Mouse (Mus musculus): ENCODE measurements around the gene Fibcd1. TPM values are rescaled to one million over a fixed set of nuclear protein-coding genes. Genes with fewer than 3 reads are reported as not detected.

Fibcd1 gene
- polyA plus RNA-seq, 1 experiment from 2014 or later, result 5.0 TPM

DNA sequence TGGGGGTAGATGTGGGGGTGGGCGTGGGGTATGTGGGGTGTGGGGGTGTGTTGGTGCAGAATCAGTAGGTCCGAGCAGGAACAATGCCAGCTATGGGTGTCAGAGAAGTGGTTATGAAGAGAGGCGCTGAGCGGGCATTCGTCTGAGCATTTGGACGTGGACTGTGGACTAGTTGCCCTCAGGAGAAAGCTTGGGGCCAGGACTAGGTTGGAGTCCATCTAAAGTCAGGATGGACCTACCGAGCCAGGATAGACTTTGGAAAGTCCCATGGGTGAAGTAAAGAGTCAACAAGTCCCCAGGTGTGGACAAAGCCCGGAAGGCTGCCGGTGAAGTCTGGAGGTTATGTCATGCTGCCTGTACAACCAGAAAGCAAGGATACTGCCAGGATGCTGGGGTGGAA lies 19.1 kb upstream of the Fibcd1 start:
- H3K9ac ChIP-seq, result no peak overlapping the region
- peaks cover 10% of the 10 kb centered on the region for H3K4me1 ChIP-seq (replicated peaks; ENCODE audit: control insufficient read depth, insufficient read depth, low read length)
- H3K27ac ChIP-seq, result no peak overlapping the region
- WGBS, result 92% methylated on average over 9 of the region's 9 CpGs
- ATAC-seq (ENCODE audit: low FRiP score) (no peak), DNase-seq (ENCODE audit: low spot score) (no peak)
- H3K9me3 ChIP-seq (ENCODE audit: control insufficient read depth, low read length), result no peaks in the 10 kb centered on the region
- H3K36me3 ChIP-seq (replicated peaks; ENCODE audit: control insufficient read depth, insufficient read depth), result no peaks in the 10 kb centered on the region
- no peaks in the 10 kb centered on the region for H3K27me3 ChIP-seq (ENCODE audit: control insufficient read depth, insufficient read depth, low read length)
- H3K4me3 ChIP-seq (replicated peaks; ENCODE audit: low read length), result no peak overlapping the region
- H3K4me2 ChIP-seq (replicated peaks), result no peak overlapping the region

DNA sequence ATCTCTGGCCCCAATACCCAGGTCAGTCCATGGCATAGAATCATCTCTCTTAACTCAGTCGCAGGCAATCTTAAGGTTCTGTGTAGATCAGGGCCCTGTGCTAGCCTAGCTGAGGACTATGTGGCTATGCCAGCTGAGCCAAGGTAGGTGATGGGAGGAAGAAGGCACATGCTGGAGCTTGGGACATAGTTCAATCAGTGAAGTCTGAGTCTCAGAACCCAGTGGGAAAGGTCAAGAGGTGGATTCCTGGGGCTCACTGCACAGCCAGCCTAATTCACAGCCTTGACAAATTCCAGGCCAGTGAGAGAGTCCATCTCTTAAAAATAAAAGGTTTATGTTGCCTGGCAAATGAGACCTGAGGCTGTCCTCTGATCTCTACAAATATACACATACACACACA lies 18.0 kb upstream of the Fibcd1 start:
- 92% methylated on average over 1 of the region's 1 CpGs for WGBS
- H3K4me2 ChIP-seq (replicated peaks), result no peak overlapping the region
- H3K27me3 ChIP-seq (ENCODE audit: control insufficient read depth, insufficient read depth, low read length), result no peaks in the 10 kb centered on the region
- peaks cover 21% of the 10 kb centered on the region for H3K4me1 ChIP-seq (replicated peaks; ENCODE audit: control insufficient read depth, insufficient read depth, low read length)
- no peak overlapping the region for H3K9ac ChIP-seq
- H3K4me3 ChIP-seq (replicated peaks; ENCODE audit: low read length), result no peak overlapping the region
- H3K9me3 ChIP-seq (ENCODE audit: control insufficient read depth, low read length), result no peaks in the 10 kb centered on the region
- ATAC-seq (ENCODE audit: low FRiP score), result no peak
- H3K36me3 ChIP-seq (replicated peaks; ENCODE audit: control insufficient read depth, insufficient read depth), result no peaks in the 10 kb centered on the region
- H3K27ac ChIP-seq, result no peak overlapping the region
- DNase-seq (ENCODE audit: low spot score), result no peak

DNA sequence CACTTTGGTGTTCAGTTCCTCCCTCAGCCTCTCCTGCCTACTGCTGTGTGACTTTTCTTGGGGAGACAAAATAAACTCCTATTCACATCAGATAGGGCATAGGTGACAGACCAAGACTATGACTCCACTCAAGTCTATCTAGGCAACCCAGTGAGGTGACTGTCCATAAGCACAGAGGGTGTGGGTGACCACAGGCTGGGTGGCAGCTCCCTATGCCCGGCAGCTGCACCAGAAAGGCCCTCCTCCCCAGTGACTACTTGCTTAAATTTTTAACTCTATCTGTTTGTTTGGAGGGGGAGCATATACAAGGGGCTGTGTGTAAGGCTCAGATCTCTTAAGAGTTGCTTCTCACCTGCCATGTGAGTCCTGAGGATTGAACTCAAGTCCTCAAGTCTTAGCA lies 17.1 kb upstream of the Fibcd1 start:
- peaks cover 27% of the 10 kb centered on the region for H3K4me1 ChIP-seq (replicated peaks; ENCODE audit: control insufficient read depth, insufficient read depth, low read length)
- 77% methylated on average over 1 of the region's 1 CpGs for WGBS
- H3K27me3 ChIP-seq (ENCODE audit: control insufficient read depth, insufficient read depth, low read length), result no peaks in the 10 kb centered on the region; the same call in 1 of the 2 replicates
- H3K9me3 ChIP-seq (ENCODE audit: control insufficient read depth, low read length), result no peaks in the 10 kb centered on the region
- DNase-seq (ENCODE audit: low spot score) (no peak), ATAC-seq (ENCODE audit: low FRiP score) (no peak)
- H3K4me3 ChIP-seq (replicated peaks; ENCODE audit: low read length), result no peak overlapping the region
- H3K4me2 ChIP-seq (replicated peaks), result no peak overlapping the region
- no peak overlapping the region for H3K27ac ChIP-seq
- no peak overlapping the region for H3K9ac ChIP-seq
- H3K36me3 ChIP-seq (replicated peaks; ENCODE audit: control insufficient read depth, insufficient read depth), result no peaks in the 10 kb centered on the region

GRCm38 (mm10) chr2:31858500-31858899 lies 12.7 kb upstream of the Fibcd1 start:
- Histone ChIP-seq H3K9me3 (ENCODE audit: control insufficient read depth, low read length) (no peaks in the 10 kb centered on the region), H3K36me3 (replicated peaks; ENCODE audit: control insufficient read depth, insufficient read depth) (no peaks in the 10 kb centered on the region), H3K4me1 (replicated peaks; ENCODE audit: control insufficient read depth, insufficient read depth, low read length) (peaks cover 25% of the 10 kb centered on the region), H3K27me3 (ENCODE audit: control insufficient read depth, insufficient read depth, low read length) (no peaks in the 10 kb centered on the region; the same call in 1 of the 2 replicates), H3K9ac (no peak overlapping the region), H3K4me2 (replicated peaks) (0 out of 2 replicates have a peak overlapping the region, but pooled peaks have one; percentile 6), H3K4me3 (replicated peaks; ENCODE audit: low read length) (no peak overlapping the region), H3K27ac (no peak overlapping the region)
- 14% methylated on average over 12 of the region's 12 CpGs for WGBS
- 0 out of 2 replicates have a peak, but pooled peaks have one; percentile 32 for ATAC-seq (ENCODE audit: low FRiP score)
- no peak for DNase-seq (ENCODE audit: low spot score)

DNA sequence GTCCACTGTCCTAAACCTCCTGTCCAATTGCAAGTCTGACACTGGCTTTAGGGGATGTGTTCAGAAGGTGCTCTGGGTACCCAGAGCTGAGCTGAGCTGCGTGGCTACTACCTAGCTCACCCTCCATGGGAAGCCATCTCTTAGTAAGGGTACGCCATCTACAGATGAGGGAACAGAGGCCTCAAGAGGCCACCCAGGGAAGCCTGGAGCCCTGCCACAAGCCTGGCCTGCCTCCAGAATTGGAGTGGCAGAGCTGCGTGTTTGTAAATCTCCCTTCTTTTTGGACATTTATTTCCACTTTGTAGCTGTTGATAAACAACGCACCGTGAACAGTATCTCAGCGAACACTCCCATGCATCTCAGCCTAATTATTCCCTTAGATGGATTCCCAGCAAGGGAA lies 11.4 kb upstream of the Fibcd1 start:
- H3K4me2 ChIP-seq (replicated peaks), result no peak overlapping the region
- DNase-seq (ENCODE audit: low spot score), result no peak
- H3K27ac ChIP-seq, result no peak overlapping the region
- 55% methylated on average over 6 of the region's 6 CpGs for WGBS
- H3K9me3 ChIP-seq (ENCODE audit: control insufficient read depth, low read length), result no peaks in the 10 kb centered on the region
- no peak overlapping the region for H3K4me3 ChIP-seq (replicated peaks; ENCODE audit: low read length)
- H3K27me3 ChIP-seq (ENCODE audit: control insufficient read depth, insufficient read depth, low read length), result no peaks in the 10 kb centered on the region; the same call in none of the 2 replicates
- no peak overlapping the region for H3K9ac ChIP-seq
- H3K36me3 ChIP-seq (replicated peaks; ENCODE audit: control insufficient read depth, insufficient read depth), result no peaks in the 10 kb centered on the region
- H3K4me1 ChIP-seq (replicated peaks; ENCODE audit: control insufficient read depth, insufficient read depth, low read length), result peaks cover 25% of the 10 kb centered on the region
- ATAC-seq (ENCODE audit: low FRiP score), result no peak

- WGBS, result 59% methylated on average over 8 of the region's 8 CpGs
- Histone ChIP-seq H3K4me3 (replicated peaks; ENCODE audit: low read length) (no peak overlapping the region), H3K27ac (no peak overlapping the region), H3K4me1 (replicated peaks; ENCODE audit: control insufficient read depth, insufficient read depth, low read length) (peaks cover 25% of the 10 kb centered on the region), H3K4me2 (replicated peaks) (no peak overlapping the region), H3K27me3 (ENCODE audit: control insufficient read depth, insufficient read depth, low read length) (no peaks in the 10 kb centered on the region; the same call in none of the 2 replicates), H3K36me3 (replicated peaks; ENCODE audit: control insufficient read depth, insufficient read depth) (no peaks in the 10 kb centered on the region), H3K9me3 (ENCODE audit: control insufficient read depth, low read length) (no peaks in the 10 kb centered on the region), H3K9ac (no peak overlapping the region)
- no peak for ATAC-seq (ENCODE audit: low FRiP score)
- no peak for DNase-seq (ENCODE audit: low spot score)
Observed at GRCm38 (mm10) chr2:31855991-31856390, 10.2 kb upstream of the Fibcd1 start.

- WGBS, result 30% methylated on average over 12 of the region's 12 CpGs
Observed at GRCm38 (mm10) chr2:31850141-31850540, 4.3 kb upstream of the Fibcd1 start.

DNA sequence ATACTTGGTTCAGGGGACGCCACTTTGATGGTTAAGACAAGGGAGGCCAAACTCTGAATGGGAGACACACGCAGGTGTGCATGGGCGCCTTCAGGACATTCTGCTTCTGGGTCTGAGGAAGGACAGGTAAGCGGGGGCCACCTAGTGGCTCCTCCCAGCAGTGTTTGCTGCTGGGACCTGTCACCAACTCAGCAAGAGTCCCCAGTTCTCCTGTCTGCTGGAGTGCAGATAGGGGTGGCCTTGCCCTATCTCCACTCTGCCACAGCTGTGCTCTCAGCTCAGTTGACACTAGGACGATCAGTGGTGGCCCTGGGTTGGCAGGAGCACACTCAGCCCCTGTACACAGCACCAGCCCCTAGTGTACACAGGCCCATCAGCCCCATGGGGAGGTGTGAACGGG lies 2.1 kb upstream of the Fibcd1 start:
- ATAC-seq (ENCODE audit: low FRiP score), result no peak; the same call in 1 of the 2 replicates
- Histone ChIP-seq H3K4me1 (replicated peaks; ENCODE audit: control insufficient read depth, insufficient read depth, low read length) (peaks cover 10% of the 10 kb centered on the region; the same call in 1 of the 2 replicates), H3K27ac (no peak overlapping the region), H3K27me3 (ENCODE audit: control insufficient read depth, insufficient read depth, low read length) (peaks cover 33% of the 10 kb centered on the region), H3K4me3 (replicated peaks; ENCODE audit: low read length) (no peak overlapping the region), H3K36me3 (replicated peaks; ENCODE audit: control insufficient read depth, insufficient read depth) (no peaks in the 10 kb centered on the region), H3K9me3 (ENCODE audit: control insufficient read depth, low read length) (no peaks in the 10 kb centered on the region), H3K9ac (no peak overlapping the region), H3K4me2 (replicated peaks) (no peak overlapping the region)
- no peak for DNase-seq (ENCODE audit: low spot score)
- WGBS, result 26% methylated on average over 6 of the region's 6 CpGs

More at GRCm38 (mm10) chr2:31850141-31850540, 4.3 kb upstream of the Fibcd1 start:
- Histone ChIP-seq H3K27ac (no peak overlapping the region; the same call in 1 of the 2 replicates), H3K4me3 (replicated peaks; ENCODE audit: low read length) (no peak overlapping the region), H3K36me3 (replicated peaks; ENCODE audit: control insufficient read depth, insufficient read depth) (no peaks in the 10 kb centered on the region), H3K4me1 (replicated peaks; ENCODE audit: control insufficient read depth, insufficient read depth, low read length) (peaks cover 10% of the 10 kb centered on the region; the same call in 1 of the 2 replicates), H3K4me2 (replicated peaks) (no peak overlapping the region), H3K9ac (no peak overlapping the region), H3K27me3 (ENCODE audit: control insufficient read depth, insufficient read depth, low read length) (peaks cover 28% of the 10 kb centered on the region), H3K9me3 (ENCODE audit: control insufficient read depth, low read length) (no peaks in the 10 kb centered on the region)
- ATAC-seq (ENCODE audit: low FRiP score) (no peak), DNase-seq (ENCODE audit: low spot score) (no peak)

GRCm38 (mm10) chr2:31846692-31847660 lies 1.2 kb upstream of the Fibcd1 start:
- H3K27me3 ChIP-seq (ENCODE audit: control insufficient read depth, insufficient read depth, low read length), result peaks cover 33% of the 10 kb centered on the region
- H3K9ac ChIP-seq, result peak overlapping the region; percentile 61
- no peak for DNase-seq (ENCODE audit: low spot score)
- peak overlapping the region; percentile 93 for H3K4me2 ChIP-seq (replicated peaks)
- no peaks in the 10 kb centered on the region for H3K9me3 ChIP-seq (ENCODE audit: control insufficient read depth, low read length)
- H3K4me3 ChIP-seq (replicated peaks; ENCODE audit: low read length), result peak overlapping the region; percentile 53
- no peak for ATAC-seq (ENCODE audit: low FRiP score)
- no peak overlapping the region for H3K27ac ChIP-seq
- no peaks in the 10 kb centered on the region for H3K36me3 ChIP-seq (replicated peaks; ENCODE audit: control insufficient read depth, insufficient read depth)
- WGBS, result 3% methylated on average over 35 of the region's 35 CpGs
- H3K4me1 ChIP-seq (replicated peaks; ENCODE audit: control insufficient read depth, insufficient read depth, low read length), result peaks cover 10% of the 10 kb centered on the region; the same call in 1 of the 2 replicates
